Comparison of ENCODE assay signal across 16 mouse cellular contexts in genomic region chr1:190901082-190901481, GRCm38 (mm10).
"Had no signal": no experiment of that assay in that cellular context is flagged by ENCODE, and none has a peak within 500 bp of the region (broad histone marks: within the 10 kb centered on the region; RNA-seq: fewer than 3 reads in every experiment).

No protein-coding gene starts in this region.

- H3K4me1 ChIP-seq: midbrain, embryonic 13.5 days had no signal

- H3K9me3 ChIP-seq: limb, embryonic 13.5 days; liver, embryonic 13.5 days; megakaryocyte, embryonic 14.5 days; midbrain, embryonic 10.5 days; midbrain, embryonic 13.5 days; neural tube, embryonic 13.5 days had no signal

- H3K27me3 ChIP-seq: limb, embryonic 13.5 days; liver, embryonic 13.5 days; megakaryocyte, embryonic 14.5 days; midbrain, embryonic 13.5 days; neural tube, embryonic 13.5 days had no signal

- H3K9ac ChIP-seq: limb, embryonic 13.5 days; liver, embryonic 13.5 days; midbrain, embryonic 13.5 days; neural tube, embryonic 13.5 days had no signal

- H3K4me2 ChIP-seq: limb, embryonic 13.5 days; liver, embryonic 13.5 days; midbrain, embryonic 13.5 days; neural tube, embryonic 13.5 days had no signal

- ATAC-seq: midbrain, embryonic 13.5 days; midbrain, embryonic 16.5 days had no signal

- H3K4me3 ChIP-seq: limb, embryonic 13.5 days; liver, embryonic 13.5 days; megakaryocyte, embryonic 14.5 days; midbrain, embryonic 10.5 days; midbrain, embryonic 13.5 days; myocyte; neural tube, embryonic 13.5 days had no signal

- DNase-seq: kidney, adult 18-20 months; kidney, adult 9 months; kidney, postnatal 14 days; kidney, postnatal 4 days; left cerebral cortex, postnatal 4 days; liver, embryonic 13.5 days; lung, adult 2 months; lung, postnatal 36 days; thymus, postnatal 25 days had no signal

- H3K27ac ChIP-seq: limb, embryonic 13.5 days; liver, embryonic 13.5 days; midbrain, embryonic 10.5 days; midbrain, embryonic 13.5 days; neural tube, embryonic 13.5 days had no signal
